Mouse (Mus musculus): Measurements from ENCODE around the gene Trhde.

DNA sequence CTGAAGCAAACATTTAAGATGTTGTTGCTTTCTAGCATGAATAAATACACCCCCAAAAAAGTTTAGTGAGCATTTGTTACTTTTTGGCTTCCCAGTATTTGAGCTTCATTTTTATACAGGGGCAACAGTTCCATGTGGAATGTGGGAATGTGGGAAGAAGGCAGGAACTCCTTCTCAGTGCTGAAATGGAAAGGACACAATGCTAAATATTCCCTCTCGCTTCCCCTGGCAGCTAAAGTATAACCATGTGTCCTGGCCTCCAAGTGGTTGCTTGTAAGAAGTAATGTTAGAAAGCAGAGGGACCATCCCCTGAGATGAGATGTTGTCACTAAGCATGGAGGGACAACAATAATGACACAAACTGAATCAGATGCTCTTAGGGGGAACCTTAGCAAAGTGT is 292.9 kb downstream of the Trhde start:
- TF ChIP-seq CTCF (IDR thresholded peaks at IDR 0.05; ENCODE audit: control insufficient read depth, insufficient read depth, insufficient replicate concordance, low read depth, low read length) (no peak), POLR2A (IDR thresholded peaks at IDR 0.05; ENCODE audit: control insufficient read depth, low read depth, low read length) (no peak)
